ENCODE assay signal across 13 mouse cellular contexts in the genomic region with DNA sequence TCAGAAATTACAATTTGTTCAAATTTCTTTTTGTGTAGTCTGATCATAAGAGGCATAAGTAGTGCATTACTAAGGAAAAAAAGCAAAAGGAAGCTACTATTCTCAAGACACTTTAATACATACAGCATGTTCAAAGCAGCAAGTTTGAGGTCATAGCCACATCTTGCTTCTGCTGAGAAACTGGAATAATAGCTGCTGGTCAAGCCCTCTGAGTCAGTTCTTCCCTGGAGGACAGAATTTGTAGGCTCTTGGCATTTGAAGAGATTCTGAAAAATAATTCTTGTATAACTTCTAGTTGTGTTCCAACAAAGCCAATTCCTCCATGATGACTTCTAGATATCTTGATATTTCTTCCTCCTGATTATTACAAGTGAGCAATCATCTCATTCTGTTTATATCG.
"Had no signal": no experiment of that assay in that cellular context is flagged by ENCODE, and none has a peak within 500 bp of the region (broad histone marks: within the 10 kb centered on the region; RNA-seq: fewer than 3 reads in every experiment).

No protein-coding gene starts in this region.

- DNase-seq: gastrocnemius, adult 2 months; gastrocnemius, postnatal 10 days; gastrocnemius, postnatal 25 days; heart, adult 18-20 months; heart, postnatal 10 days; kidney, adult 11 months; kidney, adult 2 months; kidney, adult 9 months; kidney, postnatal 14 days; kidney, postnatal 36 days; layer of hippocampus, adult 9-11 months; layer of hippocampus, postnatal 36 days; left cerebral cortex, postnatal 4 days had no signal
